Comparison of ENCODE assay signal across 11 mouse cellular contexts in the genomic region with DNA sequence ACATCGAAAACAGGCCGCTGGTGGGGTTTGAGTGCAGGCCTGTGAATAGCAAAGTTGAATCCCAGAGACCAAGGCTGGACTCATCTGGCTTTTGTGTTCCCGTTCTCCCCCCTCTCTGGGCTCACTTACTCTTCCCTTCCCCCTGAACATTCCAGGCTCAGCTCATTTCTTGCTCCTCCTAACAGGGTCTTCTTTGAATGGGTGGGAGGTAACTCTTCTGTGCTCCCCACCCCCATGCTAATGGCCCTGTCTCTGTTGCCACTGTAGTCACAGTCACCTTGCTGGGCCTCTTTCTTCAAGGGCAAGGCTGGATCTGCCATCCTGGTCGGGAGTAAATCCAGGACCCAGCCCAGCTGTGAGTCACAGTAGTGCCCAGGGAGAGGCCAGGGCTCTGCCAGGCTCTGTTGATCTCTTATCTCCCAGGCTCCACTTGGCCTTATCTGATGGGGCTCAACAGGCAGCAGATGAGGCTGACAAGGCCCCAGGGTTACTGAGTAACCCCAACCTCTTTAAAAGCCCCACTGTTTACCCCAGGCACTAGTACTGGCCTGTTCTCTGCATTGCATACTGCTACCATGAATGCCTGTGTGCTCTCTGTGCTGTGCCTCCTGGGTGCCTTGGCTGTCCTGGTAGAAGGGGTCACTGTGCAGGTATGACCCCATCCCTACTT. TPM values are rescaled to one million over a fixed set of nuclear protein-coding genes. Genes with fewer than 3 reads are reported as not detected.
DNase-seq lines count a peak whose midpoint lies in the region; ATAC-seq and TF ChIP-seq lines count a peak whose summit lies in the region.
"Had no signal": no experiment of that assay in that cellular context is flagged by ENCODE, and none has a peak within 500 bp of the region (broad histone marks: within the 10 kb centered on the region; RNA-seq: fewer than 3 reads in every experiment).

A gene (plus strand): TSS at position 529 of the 670 bp plus-strand sequence.

- H3K27ac ChIP-seq in liver, embryonic 12.5 days: no peak within 1 kb of the TSS
- H3K27ac ChIP-seq in MEL (ENCODE audit: control insufficient read depth, low read depth, low read length): no peak within 1 kb of the TSS
- peak within 1 kb of the TSS; percentile 9; the same call in 1 of the 2 replicates for H3K27ac ChIP-seq in lung, postnatal 0 days (ENCODE audit: low read length)
- H3K27ac ChIP-seq: hindbrain, embryonic 13.5 days had no signal

- no peak within 1 kb of the TSS for H3K9ac ChIP-seq in liver, embryonic 12.5 days
- no peak within 1 kb of the TSS for H3K9ac ChIP-seq in MEL (ENCODE audit: control insufficient read depth, low read depth, low read length, poor library complexity, severe bottlenecking)
- H3K9ac ChIP-seq in lung, postnatal 0 days (replicated peaks; ENCODE audit: low read depth): no peak within 1 kb of the TSS
- H3K9ac ChIP-seq: hindbrain, embryonic 13.5 days had no signal

- DNase-seq in liver (no peak), MEL (ENCODE audit: low read depth, low spot score) (no peak)
- DNase-seq in adrenal gland, adult 8-10 months: peak; percentile 69
- DNase-seq in lung, postnatal 0 days (ENCODE audit: low spot score): peak; percentile 70
- no peak for DNase-seq in gastrocnemius, adult 18-20 months (ENCODE audit: low spot score)
- DNase-seq in thymus, postnatal 0 days (ENCODE audit: low spot score): no peak
- DNase-seq: layer of hippocampus, postnatal 36 days; right cerebral cortex, adult 18-20 months had no signal

- H3K4me3 ChIP-seq in liver, embryonic 12.5 days: no peak within 1 kb of the TSS
- H3K4me3 ChIP-seq in MEL (ENCODE audit: control insufficient read depth in 1 of 2, insufficient read depth in 1 of 2, low read depth in 2 of 2, low read length in 2 of 2): no peak within 1 kb of the TSS
- H3K4me3 ChIP-seq in lung, postnatal 0 days (ENCODE audit: low read depth, low read length): no peak within 1 kb of the TSS
- H3K4me3 ChIP-seq: hindbrain, embryonic 13.5 days had no signal

- WGBS in liver, embryonic 12.5 days (ENCODE audit: insufficient replicate concordance): 72% methylated on average over 4 of the region's 4 CpGs
- 44% methylated on average over 4 of the region's 4 CpGs for WGBS in lung, postnatal 0 days

- no peaks in the 10 kb centered on the region for H3K79me2 ChIP-seq in MEL (ENCODE audit: control insufficient read depth, insufficient read depth, low read length, poor library complexity)

- ATAC-seq in liver, embryonic 12.5 days: peak; percentile 38; the same call in 1 of the 2 replicates
- ATAC-seq in lung, postnatal 0 days: peak; percentile 89

- H3K27me3 ChIP-seq in liver, embryonic 12.5 days (replicated peaks): no peaks in the 10 kb centered on the region
- H3K27me3 ChIP-seq in MEL (ENCODE audit: control insufficient read depth in 1 of 2, insufficient read depth in 2 of 2, low read length in 2 of 2): no peaks in the 10 kb centered on the region; a peak in 1 of 4 replicates
- H3K27me3 ChIP-seq in lung, postnatal 0 days (replicated peaks; ENCODE audit: insufficient read depth, low read length): no peaks in the 10 kb centered on the region
- H3K27me3 ChIP-seq: hindbrain, embryonic 13.5 days had no signal

- no peak for TF ChIP-seq POLR2A in MEL (IDR thresholded peaks at IDR 0.05; ENCODE audit: control insufficient read depth in 1 of 2, insufficient read depth in 1 of 2, low read depth in 1 of 2, low read length in 2 of 2, poor library complexity in 1 of 2)

- TF ChIP-seq RAD21 in MEL (IDR thresholded peaks at IDR 0.05; ENCODE audit: low read depth, low read length): no peak

- H3K4me1 ChIP-seq in liver, embryonic 12.5 days: peaks cover 11% of the 10 kb centered on the region
- peaks cover 2 to 12% of the 10 kb centered on the region in 2 experiments; a peak in 3 of 4 replicates for H3K4me1 ChIP-seq in MEL (ENCODE audit: control insufficient read depth in 1 of 2, insufficient read depth in 2 of 2, low read length in 2 of 2)
- 0 out of 2 replicates have a peak, but pooled peaks cover 3% of the 10 kb centered on the region for H3K4me1 ChIP-seq in lung, postnatal 0 days (ENCODE audit: insufficient read depth, low read depth, low read length)

- H3K4me2 ChIP-seq in liver, embryonic 12.5 days: no peak within 1 kb of the TSS
- H3K4me2 ChIP-seq in lung, postnatal 0 days (replicated peaks; ENCODE audit: low read depth, low read length): no peak within 1 kb of the TSS
- H3K4me2 ChIP-seq: hindbrain, embryonic 13.5 days had no signal

- no peaks in the 10 kb centered on the region for H3K9me3 ChIP-seq in liver, embryonic 12.5 days (replicated peaks)
- H3K9me3 ChIP-seq in MEL (replicated peaks; ENCODE audit: insufficient read depth, low read length): no peaks in the 10 kb centered on the region
- H3K9me3 ChIP-seq in lung, postnatal 0 days (ENCODE audit: low read length): no peaks in the 10 kb centered on the region
- H3K9me3 ChIP-seq: hindbrain, embryonic 13.5 days had no signal

- no peak for TF ChIP-seq EP300 in MEL (IDR thresholded peaks at IDR 0.05; ENCODE audit: low read depth in 1 of 2, low read length in 2 of 2)
- TF ChIP-seq EP300 in lung, postnatal 0 days (IDR thresholded peaks at IDR 0.05): peak; percentile 39; the same call in 1 of the 2 replicates

- no peak for TF ChIP-seq CTCF in MEL (IDR thresholded peaks at IDR 0.05 in 2 of 3, conservative IDR thresholded peaks at IDR 0.05 in 1 of 3; ENCODE audit: control insufficient read depth in 1 of 3, insufficient read depth in 1 of 3, low read depth in 2 of 3, low read length in 3 of 3, poor library complexity in 1 of 3, severe bottlenecking in 1 of 3)
- TF ChIP-seq CTCF in lung, postnatal 0 days (IDR thresholded peaks at IDR 0.05): no peak

- H3K36me3 ChIP-seq in liver, embryonic 12.5 days: 0 out of 2 replicates have a peak, but pooled peaks cover 2% of the 10 kb centered on the region
- H3K36me3 ChIP-seq in MEL (ENCODE audit: control insufficient read depth in 1 of 2, insufficient read depth in 2 of 2, low read length in 2 of 2): peaks cover 0 to 10% of the 10 kb centered on the region in 2 experiments; a peak in 2 of 4 replicates
- H3K36me3 ChIP-seq in lung, postnatal 0 days (ENCODE audit: insufficient read depth, low read length): no peaks in the 10 kb centered on the region
- H3K36me3 ChIP-seq: hindbrain, embryonic 13.5 days had no signal

TF ChIP-seq in MEL, 35 proteins besides CTCF, POLR2A, EP300 and RAD21:
- TF ChIP-seq MYB (IDR thresholded peaks at IDR 0.05; ENCODE audit: low read depth, low read length) (no peak), GATA1 (IDR thresholded peaks at IDR 0.05; ENCODE audit: low read depth, low read length) (peak; percentile 68)

RNA-seq across cellular contexts. Expression of the gene that starts here (rescaled TPM):
- not detected in 2 replicates for polyA plus RNA-seq in liver, embryonic 12.5 days (2016; fragmentation: Nextera tagmentation; extraction: Ambion mirVana)
- not detected in 2 replicates for total RNA-seq in MEL (2012; rRNA removed)
- polyA plus RNA-seq in MEL (2012; ENCODE audit: insufficient read depth in 1 of 2, insufficient read length in 2 of 2, low read depth in 1 of 2, low replicate concordance in 2 of 2, missing spikeins in 1 of 2): not detected
- under 1 TPM in 1 of 4 experiments, not detected in 3; 0.73 TPM for total RNA-seq in adrenal gland, adult 8-10 months (2022)
- polyA plus RNA-seq in lung, postnatal 0 days (2015; fragmentation: Nextera tagmentation; extraction: Ambion mirVana): 1.00 and 2.2 TPM in 2 replicates
- not detected for total RNA-seq in gastrocnemius, adult 18-20 months (2021)
- 0.69 TPM in 1 of 2 replicates, not detected in the other for polyA plus RNA-seq in thymus, postnatal 0 days (2015; fragmentation: Nextera tagmentation; extraction: Ambion mirVana)
- total RNA-seq: layer of hippocampus, postnatal 36 days had no signal
- polyA plus RNA-seq: hindbrain, embryonic 13.5 days; neural tube, embryonic 11.5 days had no signal

Comparison
In these comparisons a context has a peak if more than half of its experiments do, and no peak if none do; other contexts are left out.
1. Peak in ATAC-seq in liver, embryonic 12.5 days; RNA of the gene not detected or under 1 TPM.
2. Peak in DNase-seq in adrenal gland, adult 8-10 months; RNA of the gene not detected or under 1 TPM.